Mouse (Mus musculus) forebrain, embryonic 11.5 days (tissue): ENCODE measurements around the gene Arid1b. TPM values are rescaled to one million over a fixed set of nuclear protein-coding genes. Genes with fewer than 3 reads are reported as not detected.
A peak's percentile ranks its signal among the peaks of the same experiment; 100 is the strongest.

Experiments used
- ATAC-seq: fragments of 200-750 bp; cut with Nextera tagmentation; replicated peaks from 2 replicates; pipeline ENCODE4 v1.8.0; 2017; ENCODE audit warnings: moderate TSS enrichment; ENCODE audit not compliant: low FRiP score
- DNase-seq: peaks from one replicate; pipeline ENCODE4 v3.0.0-alpha.2; 2017; ENCODE audit warnings: low spot score
- H3K27ac ChIP-seq: fragments of 300-500 bp; sonication (generic); 2 replicates; pipeline ENCODE4 v1.5.1; 2014; ENCODE audit warnings: low read depth, low read length
- H3K27me3 ChIP-seq: fragments of 300-500 bp; sonication (generic); 2 replicates; pipeline ENCODE4 v1.6.1; 2014; ENCODE audit warnings: mild to moderate bottlenecking, low read length, mixed read lengths; ENCODE audit not compliant: control insufficient read depth, insufficient read depth
- H3K36me3 ChIP-seq: fragments of 300-500 bp; sonication (generic); 2 replicates; pipeline ENCODE4 v1.6.1; 2014; ENCODE audit warnings: mild to moderate bottlenecking, low read length, moderate library complexity, mixed read lengths; ENCODE audit not compliant: control insufficient read depth, insufficient read depth
- H3K4me1 ChIP-seq: fragments of 300-500 bp; sonication (generic); replicated peaks from 2 replicates; pipeline ENCODE4 v1.6.1; 2014; ENCODE audit warnings: low read length, mixed read lengths; ENCODE audit not compliant: control insufficient read depth, insufficient read depth
- H3K4me2 ChIP-seq: fragments of 300-500 bp; sonication (generic); 2 replicates; pipeline ENCODE4 v1.6.1; 2014; ENCODE audit warnings: low read depth, mild to moderate bottlenecking, low read length, moderate library complexity, mixed read lengths; ENCODE audit not compliant: severe bottlenecking
- H3K4me3 ChIP-seq: fragments of 300-500 bp; sonication (generic); 2 replicates; pipeline ENCODE4 v1.5.1; 2014; ENCODE audit warnings: low read depth, low read length
- H3K9ac ChIP-seq: fragments of 300-500 bp; sonication (generic); 2 replicates; pipeline ENCODE4 v1.6.1; 2014; ENCODE audit warnings: low read length
- H3K9me3 ChIP-seq: fragments of 300-500 bp; sonication (generic); 2 replicates; pipeline ENCODE4 v1.6.1; 2016; ENCODE audit warnings: low read length, mixed read lengths; ENCODE audit not compliant: control insufficient read depth
- WGBS: fragments of 180-500 bp; shearing (Covaris S2); extraction: QIAGEN DNeasy Blood & Tissue Kit; methylation state at CpG from one replicate; pipeline ENCODE4 v1.1.7; 2014; 5-methylcytosine and 5-hydroxymethylcytosine counted together
- polyA plus RNA-seq: library from polyadenylated mRNA; unstranded; fragments of >200 nt; fragmentation: Nextera tagmentation; extraction: Ambion mirVana; gene quantifications from 2 replicates; pipeline ENCODE4 v1.2.1, GENCODE M21; 2014

Arid1b gene
- polyA plus RNA-seq, 1 experiment from 2014 or later, result 16.3 TPM

GRCm38 (mm10) chr17:5094636-5095035 lies 100.5 kb downstream of the Arid1b start:
- H3K27ac ChIP-seq, result no peak overlapping the region
- H3K4me2 ChIP-seq, result no peak overlapping the region
- no peaks in the 10 kb centered on the region for H3K27me3 ChIP-seq
- ATAC-seq (no peak), DNase-seq (peak; percentile 39)
- H3K36me3 ChIP-seq, result no peaks in the 10 kb centered on the region
- no peak overlapping the region for H3K9ac ChIP-seq
- WGBS, result 92% methylated on average over 5 of the region's 5 CpGs
- H3K4me3 ChIP-seq, result no peak overlapping the region
- peaks cover 2% of the 10 kb centered on the region; the same call in 1 of the 2 replicates for H3K4me1 ChIP-seq
- H3K9me3 ChIP-seq, result no peaks in the 10 kb centered on the region

GRCm38 (mm10) chr17:5095741-5096140 lies 101.6 kb downstream of the Arid1b start:
- Histone ChIP-seq H3K4me2 (no peak overlapping the region), H3K27me3 (no peaks in the 10 kb centered on the region), H3K9ac (no peak overlapping the region), H3K4me3 (no peak overlapping the region), H3K27ac (no peak overlapping the region), H3K36me3 (no peaks in the 10 kb centered on the region), H3K4me1 (peaks cover 3% of the 10 kb centered on the region; the same call in 1 of the 2 replicates), H3K9me3 (no peaks in the 10 kb centered on the region)
- ATAC-seq (no peak), DNase-seq (peak; percentile 42)
- 89% methylated on average over 13 of the region's 13 CpGs for WGBS

GRCm38 (mm10) chr17:5097046-5097445 lies 102.9 kb downstream of the Arid1b start:
- H3K27ac ChIP-seq, result no peak overlapping the region
- DNase-seq (peak; percentile 49), ATAC-seq (no peak)
- WGBS, result 87% methylated on average over 4 of the region's 4 CpGs
- H3K9me3 ChIP-seq, result no peaks in the 10 kb centered on the region
- no peak overlapping the region for H3K4me2 ChIP-seq
- no peaks in the 10 kb centered on the region for H3K27me3 ChIP-seq
- no peak overlapping the region for H3K4me3 ChIP-seq
- H3K4me1 ChIP-seq, result peaks cover 9% of the 10 kb centered on the region; the same call in 1 of the 2 replicates
- H3K36me3 ChIP-seq, result no peaks in the 10 kb centered on the region
- no peak overlapping the region for H3K9ac ChIP-seq

GRCm38 (mm10) chr17:5097545-5098475 lies 103.7 kb downstream of the Arid1b start:
- Histone ChIP-seq H3K36me3 (no peaks in the 10 kb centered on the region), H3K27me3 (no peaks in the 10 kb centered on the region), H3K4me3 (no peak overlapping the region), H3K9me3 (no peaks in the 10 kb centered on the region), H3K4me2 (no peak overlapping the region), H3K4me1 (peaks cover 9% of the 10 kb centered on the region; the same call in 1 of the 2 replicates), H3K9ac (no peak overlapping the region), H3K27ac (no peak overlapping the region)
- WGBS, result 72% methylated on average over 21 of the region's 21 CpGs
- DNase-seq (peak; percentile 54), ATAC-seq (no peak)

GRCm38 (mm10) chr17:5098727-5099126 lies 104.6 kb downstream of the Arid1b start:
- DNase-seq (peak; percentile 38), ATAC-seq (no peak)
- no peak overlapping the region for H3K4me3 ChIP-seq
- H3K9me3 ChIP-seq, result no peaks in the 10 kb centered on the region
- H3K9ac ChIP-seq, result no peak overlapping the region
- H3K27me3 ChIP-seq, result no peaks in the 10 kb centered on the region
- H3K4me2 ChIP-seq, result no peak overlapping the region
- no peak overlapping the region for H3K27ac ChIP-seq
- H3K36me3 ChIP-seq, result no peaks in the 10 kb centered on the region
- WGBS, result 79% methylated on average over 7 of the region's 7 CpGs
- H3K4me1 ChIP-seq, result peaks cover 9% of the 10 kb centered on the region; the same call in 1 of the 2 replicates

GRCm38 (mm10) chr17:5099238-5099637 lies 105.1 kb downstream of the Arid1b start:
- no peaks in the 10 kb centered on the region for H3K9me3 ChIP-seq
- no peak overlapping the region for H3K4me3 ChIP-seq
- H3K27me3 ChIP-seq, result no peaks in the 10 kb centered on the region
- peaks cover 9% of the 10 kb centered on the region; the same call in 1 of the 2 replicates for H3K4me1 ChIP-seq
- H3K4me2 ChIP-seq, result no peak overlapping the region
- H3K36me3 ChIP-seq, result no peaks in the 10 kb centered on the region
- WGBS, result 84% methylated on average over 4 of the region's 4 CpGs
- DNase-seq, result peak; percentile 44
- no peak overlapping the region for H3K27ac ChIP-seq
- no peak for ATAC-seq
- H3K9ac ChIP-seq, result no peak overlapping the region

- Histone ChIP-seq H3K27me3 (no peaks in the 10 kb centered on the region), H3K27ac (no peak overlapping the region), H3K9ac (0 out of 2 replicates have a peak overlapping the region, but pooled peaks have one; percentile 20), H3K4me1 (peaks cover 14% of the 10 kb centered on the region; the same call in 1 of the 2 replicates), H3K4me2 (no peak overlapping the region), H3K9me3 (no peaks in the 10 kb centered on the region), H3K4me3 (no peak overlapping the region), H3K36me3 (no peaks in the 10 kb centered on the region)
- ATAC-seq, result no peak
- WGBS, result 62% methylated on average over 8 of the region's 8 CpGs
- DNase-seq, result peak; percentile 46
These were observed 107.0 kb downstream of the Arid1b start for GRCm38 (mm10) chr17:5101157-5101556.

DNA sequence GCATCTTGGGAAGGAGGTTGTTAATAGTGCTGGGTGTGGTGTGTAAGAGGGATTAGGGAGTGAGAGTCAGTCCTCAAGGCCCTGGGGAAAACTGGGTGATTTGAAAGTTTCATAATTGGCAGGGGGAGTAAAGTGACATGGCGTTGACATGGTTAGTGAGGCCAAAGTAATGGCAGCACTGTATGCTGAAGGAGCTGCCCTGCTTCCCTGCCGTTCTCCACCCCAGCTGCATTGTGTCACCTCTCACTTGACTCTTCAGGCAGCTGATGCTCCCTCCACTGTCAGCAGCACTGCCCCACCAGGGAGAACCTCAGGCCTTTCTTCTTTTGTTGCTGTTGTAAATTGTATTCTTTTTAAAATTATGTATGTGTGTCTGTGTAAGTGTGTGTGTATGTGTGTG lies 107.8 kb downstream of the Arid1b start:
- no peak overlapping the region for H3K9ac ChIP-seq
- no peaks in the 10 kb centered on the region for H3K9me3 ChIP-seq
- no peaks in the 10 kb centered on the region for H3K27me3 ChIP-seq
- H3K4me3 ChIP-seq, result no peak overlapping the region
- 41% methylated on average over 2 of the region's 2 CpGs for WGBS
- peaks cover 15% of the 10 kb centered on the region; the same call in 1 of the 2 replicates for H3K4me1 ChIP-seq
- no peak overlapping the region for H3K4me2 ChIP-seq
- ATAC-seq (peak; percentile 53; the same call in 1 of the 2 replicates), DNase-seq (no peak)
- H3K36me3 ChIP-seq, result no peaks in the 10 kb centered on the region
- no peak overlapping the region; the same call in 1 of the 2 replicates for H3K27ac ChIP-seq
